Mouse (Mus musculus): Measurements from ENCODE around the gene 4930432M17Rik.

- TF ChIP-seq CTCF (IDR thresholded peaks at IDR 0.05; ENCODE audit: low read depth) (no peak), EP300 (IDR thresholded peaks at IDR 0.05; ENCODE audit: low read depth) (no peak)
Observed at GRCm38 (mm10) chr3:121651710-121652109, 18.9 kb upstream of the 4930432M17Rik start.
